Mouse (Mus musculus) liver, embryonic 11.5 days (tissue): Measurements from ENCODE around the gene Hist1h1d. TPM values are rescaled to one million over a fixed set of nuclear protein-coding genes. Genes with fewer than 3 reads are reported as not detected.
"Not testable (repeated sequence)": the region's sequence is repeated elsewhere in the genome, so short reads cannot be mapped to it uniquely, and the experiment has no call there.

Experiments
- ATAC-seq: fragments of 200-750 bp; cut with Nextera tagmentation; replicated peaks from 2 replicates; pipeline ENCODE4 v1.8.0; 2017; ENCODE audit warnings: moderate number of reproducible peaks, mild to moderate bottlenecking, moderate TSS enrichment, moderate library complexity; ENCODE audit not compliant: low FRiP score
- DNase-seq: peaks from one replicate; pipeline ENCODE4 v3.0.0-alpha.2; 2017; ENCODE audit warnings: low spot score
- H3K27ac ChIP-seq: fragments of 300-500 bp; sonication (generic); 2 replicates; pipeline ENCODE4 v1.5.1; 2014; ENCODE audit warnings: mild to moderate bottlenecking, low read depth, low read length, control low read depth
- H3K27me3 ChIP-seq: fragments of 300-500 bp; sonication (generic); replicated peaks from 2 replicates; pipeline ENCODE4 v1.6.1; 2014; ENCODE audit warnings: low read length, mixed read lengths; ENCODE audit not compliant: control insufficient read depth, insufficient read depth
- H3K36me3 ChIP-seq: fragments of 300-500 bp; sonication (generic); 2 replicates; pipeline ENCODE4 v1.6.1; 2014; ENCODE audit warnings: mild to moderate bottlenecking, low read length, moderate library complexity, mixed read lengths; ENCODE audit not compliant: control insufficient read depth, insufficient read depth
- H3K4me1 ChIP-seq: fragments of 300-500 bp; sonication (generic); replicated peaks from 2 replicates; pipeline ENCODE4 v1.6.1; 2014; ENCODE audit warnings: low read length, mixed read lengths; ENCODE audit not compliant: control insufficient read depth, insufficient read depth
- H3K4me2 ChIP-seq: fragments of 300-500 bp; sonication (generic); 2 replicates; pipeline ENCODE4 v1.6.1; 2014; ENCODE audit warnings: mild to moderate bottlenecking, control low read depth, moderate library complexity
- H3K4me3 ChIP-seq: fragments of 300-500 bp; sonication (generic); 2 replicates; pipeline ENCODE4 v1.5.1; 2014; ENCODE audit warnings: low read depth, low read length, control low read depth
- H3K9ac ChIP-seq: fragments of 300-500 bp; sonication (generic); 2 replicates; pipeline ENCODE4 v1.6.1; 2014; ENCODE audit warnings: low read depth, low read length, control low read depth
- H3K9me3 ChIP-seq: fragments of 300-500 bp; sonication (generic); 2 replicates; pipeline ENCODE4 v1.6.1; 2016; ENCODE audit warnings: low read length, inconsistent platforms, mixed read lengths; ENCODE audit not compliant: control insufficient read depth
- WGBS: fragments of 180-500 bp; shearing (Covaris S2); extraction: QIAGEN DNeasy Blood & Tissue Kit; methylation state at CpG from one replicate; pipeline ENCODE4 v1.1.7; 2014; 5-methylcytosine and 5-hydroxymethylcytosine counted together
- polyA plus RNA-seq: library from polyadenylated mRNA; unstranded; fragments of >200 nt; fragmentation: Nextera tagmentation; extraction: Ambion mirVana; gene quantifications from 2 replicates; pipeline ENCODE4 v1.2.1, GENCODE M21; 2014

Gene Hist1h1d
- polyA plus RNA-seq, 1 experiment from 2014 or later = 0.82 TPM

- H3K9me3 ChIP-seq = no peaks in the 10 kb centered on the region
- no peak for DNase-seq
- peak overlapping the region; percentile 94 for H3K9ac ChIP-seq
- ATAC-seq = no peak
- H3K4me3 ChIP-seq = peak overlapping the region; percentile 65
- WGBS = 21% methylated on average over 9 of the region's 9 CpGs
- peaks cover 16% of the 10 kb centered on the region for H3K4me1 ChIP-seq
- H3K27ac ChIP-seq = peak overlapping the region; percentile 100
- no peaks in the 10 kb centered on the region for H3K27me3 ChIP-seq
- H3K36me3 ChIP-seq = no peaks in the 10 kb centered on the region
- H3K4me2 ChIP-seq = peak overlapping the region; percentile 88
These were observed 20.6 kb upstream of the Hist1h1d start for GRCm38 (mm10) chr13:23532262-23533075.

GRCm38 (mm10) chr13:23533560-23534367 lies 19.3 kb upstream of the Hist1h1d start, which contains the start of gene Hist1h2af:
Gene Hist1h2af, plus strand, starts transcription at chr13:23533906.
- H3K36me3 ChIP-seq, H3K9me3 ChIP-seq, H3K27me3 ChIP-seq, DNase-seq: not testable (repeated sequence)
- WGBS = under 1% methylated on average over 21 of the region's 53 CpGs
- peak within 1 kb of the TSS; percentile 65 for H3K4me3 ChIP-seq
- peak within 1 kb of the TSS; percentile 88 for H3K4me2 ChIP-seq
- H3K4me1 ChIP-seq = peaks cover 17% of the 10 kb centered on the region
- H3K9ac ChIP-seq = peak within 1 kb of the TSS; percentile 94
- ATAC-seq = peak; percentile 54
- peak within 1 kb of the TSS; percentile 100 for H3K27ac ChIP-seq

- Histone ChIP-seq H3K9ac (peak overlapping the region; percentile 94), H3K27me3 (no peaks in the 10 kb centered on the region), H3K4me3 (peak overlapping the region; percentile 65), H3K4me1 (peaks cover 14% of the 10 kb centered on the region), H3K9me3 (no peaks in the 10 kb centered on the region), H3K4me2 (peak overlapping the region; percentile 88), H3K27ac (peak overlapping the region; percentile 100), H3K36me3 (no peaks in the 10 kb centered on the region)
- under 1% methylated on average over 15 of the region's 15 CpGs for WGBS
- ATAC-seq (peak; percentile 26; the same call in 1 of the 2 replicates), DNase-seq (no peak)
These were observed 18.5 kb upstream of the Hist1h1d start for GRCm38 (mm10) chr13:23534368-23535131.

- ATAC-seq (peak; percentile 84), DNase-seq (peak; percentile 90)
- under 1% methylated on average over 45 of the region's 62 CpGs for WGBS
- peak within 1 kb of the TSS; percentile 88 for H3K4me2 ChIP-seq
- H3K4me3 ChIP-seq = peak within 1 kb of the TSS; percentile 65
- peak within 1 kb of the TSS; percentile 100 for H3K27ac ChIP-seq
- H3K9ac ChIP-seq = peak within 1 kb of the TSS; percentile 94
- peaks cover 15% of the 10 kb centered on the region for H3K4me1 ChIP-seq
- H3K27me3 ChIP-seq, H3K36me3 ChIP-seq, H3K9me3 ChIP-seq: not testable (repeated sequence)
These were observed 17.7 kb upstream of the Hist1h1d start, which contains the start of gene Hist1h3g for GRCm38 (mm10) chr13:23535137-23536075. Gene Hist1h3g, plus strand, starts transcription at chr13:23535422.

- no peak for DNase-seq
- Histone ChIP-seq H3K27me3 (no peaks in the 10 kb centered on the region), H3K4me1 (peaks cover 20% of the 10 kb centered on the region)
These were observed 16.8 kb upstream of the Hist1h1d start for GRCm38 (mm10) chr13:23536076-23536822.

GRCm38 (mm10) chr13:23537006-23537710 lies 15.9 kb upstream of the Hist1h1d start:
- DNase-seq = no peak
- H3K27me3 ChIP-seq = no peaks in the 10 kb centered on the region
- peak overlapping the region; percentile 88 for H3K4me2 ChIP-seq
- H3K4me3 ChIP-seq = peak overlapping the region; percentile 65
- peaks cover 20% of the 10 kb centered on the region for H3K4me1 ChIP-seq
- 75% methylated on average over 3 of the region's 3 CpGs for WGBS
- H3K9me3 ChIP-seq = no peaks in the 10 kb centered on the region
- no peak for ATAC-seq
- no peaks in the 10 kb centered on the region for H3K36me3 ChIP-seq
- peak overlapping the region; percentile 100 for H3K27ac ChIP-seq
- peak overlapping the region; percentile 0; the same call in 1 of the 2 replicates for H3K9ac ChIP-seq

More at GRCm38 (mm10) chr13:23536076-23536822, 16.8 kb upstream of the Hist1h1d start:
- Histone ChIP-seq H3K9me3 (no peaks in the 10 kb centered on the region), H3K27ac (peak overlapping the region; percentile 100), H3K4me3 (peak overlapping the region; percentile 65), H3K36me3 (no peaks in the 10 kb centered on the region), H3K9ac (peak overlapping the region; percentile 75), H3K4me2 (peak overlapping the region; percentile 88)
- ATAC-seq = no peak
- 21% methylated on average over 7 of the region's 7 CpGs for WGBS

- Histone ChIP-seq H3K36me3 (no peaks in the 10 kb centered on the region), H3K4me1 (peaks cover 13% of the 10 kb centered on the region), H3K27ac (peak overlapping the region; percentile 57), H3K9ac (no peak overlapping the region), H3K4me2 (0 out of 2 replicates have a peak overlapping the region, but pooled peaks have one; percentile 10), H3K4me3 (no peak overlapping the region), H3K27me3 (no peaks in the 10 kb centered on the region), H3K9me3 (no peaks in the 10 kb centered on the region)
- ATAC-seq (no peak), DNase-seq (no peak)
- WGBS = 68% methylated on average over 5 of the region's 5 CpGs
These were observed 14.8 kb upstream of the Hist1h1d start for GRCm38 (mm10) chr13:23538249-23538648.
